Mouse (Mus musculus): ENCODE results near the gene Hdac10. TPM values are rescaled to one million over a fixed set of nuclear protein-coding genes. Genes with fewer than 3 reads are reported as not detected.

The Hdac10 gene
- total and polyA plus RNA-seq, 3 experiments, result 8.2 to 17.7 (median 9.5) TPM

DNA sequence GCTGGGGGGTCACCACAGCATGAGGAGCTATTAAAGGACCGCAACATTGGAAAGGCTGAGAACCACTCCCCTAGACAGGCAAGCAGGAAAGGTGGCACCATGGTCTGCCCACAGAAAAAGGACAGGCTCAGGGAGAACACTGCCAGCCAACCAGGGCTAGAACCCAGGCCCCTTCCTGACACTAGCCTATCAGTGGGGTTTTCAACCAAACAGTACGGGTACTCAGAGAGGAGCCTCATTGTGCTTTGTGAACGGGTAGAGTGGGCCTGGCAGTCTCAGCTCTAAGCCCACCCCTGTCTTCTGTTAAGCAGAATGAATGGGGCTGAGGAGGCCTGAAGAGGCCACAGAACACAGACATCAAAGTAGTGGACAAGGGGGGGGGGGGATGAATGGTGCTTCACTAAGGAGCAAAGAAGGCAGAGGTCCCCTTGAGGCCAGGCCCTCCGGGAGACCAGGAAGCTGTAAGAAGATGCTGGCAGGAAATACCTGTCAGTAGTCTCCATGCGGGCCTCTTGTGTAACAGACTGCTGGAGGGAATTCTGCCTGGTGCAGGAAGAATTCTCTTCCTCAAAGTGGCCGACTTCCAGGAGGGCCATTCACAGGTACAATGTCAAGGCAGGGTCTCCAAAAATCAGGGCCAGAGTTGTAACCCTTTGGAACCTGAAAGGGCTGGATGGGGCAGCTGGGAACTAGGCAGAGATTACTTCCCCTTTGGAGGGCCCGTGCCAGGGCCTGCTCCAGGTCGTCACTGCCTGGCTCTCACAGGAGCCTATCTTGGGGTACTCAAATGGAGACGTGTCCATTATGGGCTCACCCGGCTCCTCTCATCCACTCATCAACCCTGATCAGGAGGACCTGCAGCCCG lies 53.7 kb downstream of the Hdac10 start, which contains the start of gene Trabd:
Gene Trabd (plus strand): TSS at position 512 of the 865 bp plus-strand sequence.
- in situ Hi-C loops (cut with MboI; ENCODE audit: low pct_ligation_motif_present, low pct_unique_long_range_greater_than_20kb, low sequenced_read_pairs) (loop anchor here (10.0 to 25.0 kb wide), 3 partner anchors 113 to 350 kb away; partner anchors contain the start of genes C730034F03Rik, Chkb, Cpt1b and Gm44502), dilution Hi-C loops (cut with MboI; ENCODE audit: extremely low pct_ligation_motif_present, extremely low pct_unique_long_range_greater_than_20kb, low sequenced_read_pairs) (no loop called here)
- peaks cover 0 to 5% of the 10 kb centered on the region in 2 experiments for H3K36me3 ChIP-seq (replicated peaks in 1 of 2; ENCODE audit: control insufficient read depth in 1 of 2, insufficient read depth in 1 of 2, low read length in 1 of 2)
- no peak within 1 kb of the TSS for H3K27ac ChIP-seq (ENCODE audit: insufficient read depth, low read depth)
- H3K9ac ChIP-seq (ENCODE audit: insufficient read depth, low read depth), result peak within 1 kb of the TSS; percentile 96
- peaks cover 29% of the 10 kb centered on the region for H3K79me2 ChIP-seq (replicated peaks; ENCODE audit: control insufficient read depth, extremely low read depth, insufficient read depth, poor library complexity, severe bottlenecking)
- peak within 1 kb of the TSS; percentile 72 for H3K4me2 ChIP-seq (ENCODE audit: insufficient read depth, low read depth, poor library complexity, severe bottlenecking)
- DNase-seq (ENCODE audit: extremely low read depth), result no peak
- TF ChIP-seq TCF12 (IDR thresholded peaks at IDR 0.05; ENCODE audit: low read depth, low read length), result no peak
- no peak for TF ChIP-seq SMC3 (IDR thresholded peaks at IDR 0.05; ENCODE audit: low read depth, low read length)
- no peak for TF ChIP-seq UBTF (IDR thresholded peaks at IDR 0.05; ENCODE audit: low read depth, low read length)
- TF ChIP-seq POLR2A (IDR thresholded peaks at IDR 0.05; ENCODE audit: low read depth, low read length), result no peak
- TF ChIP-seq MAFK (IDR thresholded peaks at IDR 0.05; ENCODE audit: insufficient replicate concordance, low read length), result no peak
- peak within 1 kb of the TSS; percentile 65 to 88 (median 87) for H3K4me3 ChIP-seq (replicated peaks in 1 of 3; ENCODE audit: low read depth in 2 of 3, low read length in 2 of 3, poor library complexity in 1 of 3)
- peaks cover 44% of the 10 kb centered on the region for H3K27me3 ChIP-seq (replicated peaks)
- peaks cover 6 to 41% of the 10 kb centered on the region in 2 experiments; a peak in 3 of 4 replicates for H3K4me1 ChIP-seq (ENCODE audit: control insufficient read depth in 1 of 2, insufficient read depth in 2 of 2)
- H3K9me3 ChIP-seq (replicated peaks; ENCODE audit: low read length), result no peaks in the 10 kb centered on the region

DNA sequence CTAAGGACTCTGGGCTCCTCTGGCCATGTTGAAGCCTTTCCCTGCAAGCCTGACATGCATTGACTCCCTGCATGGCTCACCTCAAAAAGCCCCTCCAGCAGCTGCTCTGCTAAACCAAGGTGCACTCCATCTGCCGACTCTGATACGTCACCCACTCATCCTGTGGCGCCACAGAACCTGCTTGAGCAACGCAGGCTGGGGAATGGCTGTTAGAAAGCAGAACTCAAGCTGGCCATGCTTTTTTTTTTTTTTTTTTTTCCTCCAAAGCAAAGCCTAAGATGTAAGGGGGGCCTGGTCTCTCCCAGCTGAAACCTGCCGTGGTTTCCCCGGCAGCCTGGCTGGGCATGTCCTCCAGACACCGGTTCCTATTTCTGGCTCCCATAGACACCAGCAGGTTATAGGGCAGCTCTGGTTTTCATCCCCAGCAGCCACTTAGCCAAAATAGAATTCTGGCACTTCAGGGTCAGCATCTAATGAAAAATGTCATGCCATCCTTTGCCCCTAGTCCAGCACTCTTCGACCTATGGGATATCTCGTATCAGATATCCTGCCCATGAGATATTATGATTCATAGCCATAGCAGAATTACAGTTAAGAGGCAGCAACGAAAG lies 54.4 kb downstream of the Hdac10 start:
- H3K4me1 ChIP-seq (ENCODE audit: control insufficient read depth in 1 of 2, insufficient read depth in 2 of 2), result peaks cover 6 to 34% of the 10 kb centered on the region in 2 experiments; a peak in 2 of 4 replicates
- dilution Hi-C loops (cut with MboI; ENCODE audit: extremely low pct_ligation_motif_present, extremely low pct_unique_long_range_greater_than_20kb, low sequenced_read_pairs), result no loop called here
- peak; percentile 18 for DNase-seq (ENCODE audit: extremely low read depth)
- H3K36me3 ChIP-seq (replicated peaks in 1 of 2; ENCODE audit: control insufficient read depth in 1 of 2, insufficient read depth in 1 of 2, low read length in 1 of 2), result no peaks in the 10 kb centered on the region
- TF ChIP-seq ETS1 (conservative IDR thresholded peaks at IDR 0.05; ENCODE audit: low read depth, low read length) (no peak), ZNF384 (IDR thresholded peaks at IDR 0.05; ENCODE audit: low read depth, low read length) (peak; percentile 76)
- H3K4me3 ChIP-seq (replicated peaks in 1 of 3; ENCODE audit: low read depth in 2 of 3, low read length in 2 of 3, poor library complexity in 1 of 3), result no peak overlapping the region
- H3K9me3 ChIP-seq (replicated peaks; ENCODE audit: low read length), result no peaks in the 10 kb centered on the region
- H3K27me3 ChIP-seq (replicated peaks), result peaks cover 48% of the 10 kb centered on the region
- in situ Hi-C loops (cut with MboI; ENCODE audit: low pct_ligation_motif_present, low pct_unique_long_range_greater_than_20kb, low sequenced_read_pairs), result loop anchor here (10.0 to 25.0 kb wide), 3 partner anchors 112 to 351 kb away; partner anchors contain the start of genes C730034F03Rik, Chkb, Cpt1b and Gm44502
- H3K9ac ChIP-seq (ENCODE audit: insufficient read depth, low read depth), result no peak overlapping the region
- no peak overlapping the region for H3K4me2 ChIP-seq (ENCODE audit: insufficient read depth, low read depth, poor library complexity, severe bottlenecking)
- peaks cover 22% of the 10 kb centered on the region for H3K79me2 ChIP-seq (replicated peaks; ENCODE audit: control insufficient read depth, extremely low read depth, insufficient read depth, poor library complexity, severe bottlenecking)
- no peak overlapping the region for H3K27ac ChIP-seq (ENCODE audit: insufficient read depth, low read depth)

Other genes starting within 250 kb of the Hdac10 start
- not detected in 2 replicates for gene Ttll8, start 174.3 kb downstream of the Hdac10 start, total RNA-seq (2012; rRNA removed)
- not detected in 2 replicates for gene Ttll8, start 174.3 kb downstream of the Hdac10 start, total RNA-seq (2014; rRNA removed)
- not detected in 2 replicates for gene Ttll8, start 174.3 kb downstream of the Hdac10 start, polyA plus RNA-seq (2012; ENCODE audit: insufficient read length, low read depth)
- not detected in 2 replicates for gene Mlc1, start 149.7 kb downstream of the Hdac10 start, total RNA-seq (2012; rRNA removed)
- gene Mlc1, start 149.7 kb downstream of the Hdac10 start, total RNA-seq (2014; rRNA removed), result not detected in 2 replicates
- gene Mlc1, start 149.7 kb downstream of the Hdac10 start, polyA plus RNA-seq (2012; ENCODE audit: insufficient read length, low read depth), result not detected in 2 replicates
- not detected in 2 replicates for gene Mov10l1, start 145.8 kb downstream of the Hdac10 start, total RNA-seq (2012; rRNA removed)
- not detected in 2 replicates for gene Mov10l1, start 145.8 kb downstream of the Hdac10 start, total RNA-seq (2014; rRNA removed)
- not detected in 2 replicates for gene Mov10l1, start 145.8 kb downstream of the Hdac10 start, polyA plus RNA-seq (2012; ENCODE audit: insufficient read length, low read depth)
- not detected in 2 replicates for gene Panx2, start 69.0 kb downstream of the Hdac10 start, total RNA-seq (2012; rRNA removed)
- gene Panx2, start 69.0 kb downstream of the Hdac10 start, total RNA-seq (2014; rRNA removed), result not detected in 2 replicates
- not detected in 2 replicates for gene Panx2, start 69.0 kb downstream of the Hdac10 start, polyA plus RNA-seq (2012; ENCODE audit: insufficient read length, low read depth)
- 70.6 and 74.7 TPM in 2 replicates for gene Trabd, start 53.6 kb downstream of the Hdac10 start, total RNA-seq (2012; rRNA removed)
- gene Trabd, start 53.6 kb downstream of the Hdac10 start, total RNA-seq (2014; rRNA removed), result 38.0 and 39.2 TPM in 2 replicates
- 49.5 and 53.5 TPM in 2 replicates for gene Trabd, start 53.6 kb downstream of the Hdac10 start, polyA plus RNA-seq (2012; ENCODE audit: insufficient read length, low read depth)
- gene Selenoo, start 39.6 kb downstream of the Hdac10 start, total RNA-seq (2012; rRNA removed), result 6.5 and 11.7 TPM in 2 replicates
- gene Selenoo, start 39.6 kb downstream of the Hdac10 start, total RNA-seq (2014; rRNA removed), result 8.0 and 8.7 TPM in 2 replicates
- gene Selenoo, start 39.6 kb downstream of the Hdac10 start, polyA plus RNA-seq (2012; ENCODE audit: insufficient read length, low read depth), result 2.3 and 3.7 TPM in 2 replicates
- 16.7 and 17.0 TPM in 2 replicates for gene Tubgcp6, start 5.6 kb downstream of the Hdac10 start, total RNA-seq (2012; rRNA removed)
- gene Tubgcp6, start 5.6 kb downstream of the Hdac10 start, total RNA-seq (2014; rRNA removed), result 11.3 and 13.3 TPM in 2 replicates
- 10.6 and 12.7 TPM in 2 replicates for gene Tubgcp6, start 5.6 kb downstream of the Hdac10 start, polyA plus RNA-seq (2012; ENCODE audit: insufficient read length, low read depth)
- gene Mapk12, start 12.0 kb upstream of the Hdac10 start, total RNA-seq (2012; rRNA removed), result 0.17 and 0.21 TPM in 2 replicates
- not detected in 2 replicates for gene Mapk12, start 12.0 kb upstream of the Hdac10 start, total RNA-seq (2014; rRNA removed)
- 0.14 TPM in 1 of 2 replicates, not detected in the other for gene Mapk12, start 12.0 kb upstream of the Hdac10 start, polyA plus RNA-seq (2012; ENCODE audit: insufficient read length, low read depth)
- 7.4 and 11.4 TPM in 2 replicates for gene Mapk11, start 20.9 kb upstream of the Hdac10 start, total RNA-seq (2012; rRNA removed)
- 3.5 and 3.9 TPM in 2 replicates for gene Mapk11, start 20.9 kb upstream of the Hdac10 start, total RNA-seq (2014; rRNA removed)
- gene Mapk11, start 20.9 kb upstream of the Hdac10 start, polyA plus RNA-seq (2012; ENCODE audit: insufficient read length, low read depth), result 5.2 and 5.3 TPM in 2 replicates
- 40.1 and 51.5 TPM in 2 replicates for gene Plxnb2, start 52.1 kb upstream of the Hdac10 start, total RNA-seq (2012; rRNA removed)
- 2.7 and 2.9 TPM in 2 replicates for gene Plxnb2, start 52.1 kb upstream of the Hdac10 start, total RNA-seq (2014; rRNA removed)
- gene Plxnb2, start 52.1 kb upstream of the Hdac10 start, polyA plus RNA-seq (2012; ENCODE audit: insufficient read length, low read depth), result 4.3 and 4.5 TPM in 2 replicates
- gene Dennd6b, start 67.8 kb upstream of the Hdac10 start, total RNA-seq (2012; rRNA removed), result 6.6 and 9.0 TPM in 2 replicates
- gene Dennd6b, start 67.8 kb upstream of the Hdac10 start, total RNA-seq (2014; rRNA removed), result 4.1 and 4.5 TPM in 2 replicates
- gene Dennd6b, start 67.8 kb upstream of the Hdac10 start, polyA plus RNA-seq (2012; ENCODE audit: insufficient read length, low read depth), result 8.8 and 9.1 TPM in 2 replicates
- gene Ppp6r2, start 82.9 kb upstream of the Hdac10 start, total RNA-seq (2012; rRNA removed), result 10.0 and 14.7 TPM in 2 replicates
- 5.8 and 8.7 TPM in 2 replicates for gene Ppp6r2, start 82.9 kb upstream of the Hdac10 start, total RNA-seq (2014; rRNA removed)
- gene Ppp6r2, start 82.9 kb upstream of the Hdac10 start, polyA plus RNA-seq (2012; ENCODE audit: insufficient read length, low read depth), result 6.8 and 10.3 TPM in 2 replicates
- 64.6 and 79.1 TPM in 2 replicates for gene Sbf1, start 186.6 kb upstream of the Hdac10 start, total RNA-seq (2012; rRNA removed)
- gene Sbf1, start 186.6 kb upstream of the Hdac10 start, total RNA-seq (2014; rRNA removed), result 22.6 and 34.6 TPM in 2 replicates
- gene Sbf1, start 186.6 kb upstream of the Hdac10 start, polyA plus RNA-seq (2012; ENCODE audit: insufficient read length, low read depth), result 65.3 and 69.3 TPM in 2 replicates
- 1.8 and 4.5 TPM in 2 replicates for gene Adm2, start 194.0 kb upstream of the Hdac10 start, total RNA-seq (2012; rRNA removed)
- gene Adm2, start 194.0 kb upstream of the Hdac10 start, total RNA-seq (2014; rRNA removed), result 0.18 and 0.23 TPM in 2 replicates
- gene Adm2, start 194.0 kb upstream of the Hdac10 start, polyA plus RNA-seq (2012; ENCODE audit: insufficient read length, low read depth), result 0.66 and 0.82 TPM in 2 replicates
- gene Miox, start 205.7 kb upstream of the Hdac10 start, total RNA-seq (2012; rRNA removed), result not detected in 2 replicates
- gene Miox, start 205.7 kb upstream of the Hdac10 start, total RNA-seq (2014; rRNA removed), result not detected in 2 replicates
- not detected in 2 replicates for gene Miox, start 205.7 kb upstream of the Hdac10 start, polyA plus RNA-seq (2012; ENCODE audit: insufficient read length, low read depth)
- gene Lmf2, start 227.0 kb upstream of the Hdac10 start, total RNA-seq (2012; rRNA removed), result 18.5 and 18.8 TPM in 2 replicates
- 9.1 and 9.9 TPM in 2 replicates for gene Lmf2, start 227.0 kb upstream of the Hdac10 start, total RNA-seq (2014; rRNA removed)
- 28.2 and 36.2 TPM in 2 replicates for gene Lmf2, start 227.0 kb upstream of the Hdac10 start, polyA plus RNA-seq (2012; ENCODE audit: insufficient read length, low read depth)
- gene Ncaph2, start 227.0 kb upstream of the Hdac10 start, total RNA-seq (2012; rRNA removed), result 134 and 151 TPM in 2 replicates
- 106 and 108 TPM in 2 replicates for gene Ncaph2, start 227.0 kb upstream of the Hdac10 start, total RNA-seq (2014; rRNA removed)
- 95.4 and 122 TPM in 2 replicates for gene Ncaph2, start 227.0 kb upstream of the Hdac10 start, polyA plus RNA-seq (2012; ENCODE audit: insufficient read length, low read depth)
- 34.7 and 35.7 TPM in 2 replicates for gene Sco2, start 245.1 kb upstream of the Hdac10 start, total RNA-seq (2012; rRNA removed)
- 24.9 and 27.2 TPM in 2 replicates for gene Sco2, start 245.1 kb upstream of the Hdac10 start, total RNA-seq (2014; rRNA removed)
- 12.3 and 17.1 TPM in 2 replicates for gene Sco2, start 245.1 kb upstream of the Hdac10 start, polyA plus RNA-seq (2012; ENCODE audit: insufficient read length, low read depth)
- 1.1 and 1.4 TPM in 2 replicates for gene Tymp, start 248.3 kb upstream of the Hdac10 start, total RNA-seq (2012; rRNA removed)
- 2.3 and 2.4 TPM in 2 replicates for gene Tymp, start 248.3 kb upstream of the Hdac10 start, total RNA-seq (2014; rRNA removed)
- 1.1 and 1.5 TPM in 2 replicates for gene Tymp, start 248.3 kb upstream of the Hdac10 start, polyA plus RNA-seq (2012; ENCODE audit: insufficient read length, low read depth)